Mouse (Mus musculus) frontal cortex, adult (tissue): ENCODE results near the gene Mybpc2.

Experiments used
- ATAC-seq: cut with Nextera tagmentation; 2 replicates; pipeline ENCODE4 v1.9.2; 2017; ENCODE audit warnings: mild to moderate bottlenecking, moderate library complexity, mixed read lengths; ENCODE audit not compliant: low TSS enrichment

The Mybpc2 gene

DNA sequence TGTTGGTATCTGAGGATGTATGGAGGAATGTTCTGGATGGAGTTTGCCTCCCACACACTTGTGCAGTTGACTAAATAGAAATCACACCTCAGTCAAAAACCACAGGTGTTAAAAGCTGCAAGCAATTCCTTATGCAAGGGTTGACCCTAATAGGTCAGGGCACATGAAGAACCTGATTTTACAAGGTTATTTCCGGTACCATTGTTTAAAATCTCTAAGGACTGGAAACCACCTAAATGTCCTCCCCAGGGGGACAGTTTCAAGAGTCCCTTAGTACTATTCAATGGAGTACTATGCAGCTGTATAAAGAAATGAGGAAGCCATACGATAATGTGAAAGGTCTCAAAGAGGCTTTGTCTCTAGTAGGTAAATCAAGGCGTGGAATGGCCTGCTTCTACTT lies 21.8 kb upstream of the Mybpc2 start:
- no peak for ATAC-seq

DNA sequence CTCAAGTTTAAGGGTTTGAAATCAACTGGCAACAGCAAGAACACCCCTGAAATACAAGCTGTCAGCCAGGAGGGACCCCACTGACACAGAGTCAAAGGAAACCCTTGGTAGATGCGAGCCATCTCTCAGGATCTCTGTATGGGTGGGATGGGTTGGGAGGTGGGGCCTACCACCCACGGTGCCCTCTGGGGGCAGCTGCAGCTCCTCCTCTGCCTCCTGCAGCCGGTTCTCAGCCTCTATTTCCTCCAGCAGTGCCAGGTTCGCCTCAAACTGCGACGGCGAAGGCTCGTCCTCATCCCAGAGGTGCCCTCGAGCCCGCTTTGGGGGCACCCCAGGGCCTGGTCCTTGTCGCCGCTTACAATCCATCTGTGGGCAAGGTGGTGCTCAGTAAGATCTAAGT lies 18.6 kb upstream of the Mybpc2 start:
- no peak for ATAC-seq

DNA sequence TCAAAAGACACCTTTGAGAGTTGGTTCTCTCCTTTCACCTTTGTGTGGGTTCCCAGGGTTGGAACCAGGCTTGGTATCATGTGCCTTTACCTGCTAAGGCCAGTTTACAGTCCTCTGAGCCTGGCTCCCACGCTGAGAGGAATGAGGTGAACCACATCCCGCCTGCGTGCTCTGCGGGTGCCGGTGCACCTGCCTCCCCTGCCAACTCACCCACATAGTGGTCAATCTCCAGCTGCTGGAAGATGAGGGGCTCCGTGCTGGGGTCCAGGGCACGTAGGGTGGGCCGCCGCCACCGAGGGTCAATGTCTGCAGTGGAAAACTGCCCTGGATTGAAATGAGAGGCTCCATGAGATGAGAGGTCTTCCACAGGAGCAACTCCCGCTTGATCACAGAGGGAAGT lies 18.1 kb upstream of the Mybpc2 start:
- ATAC-seq: no peak

DNA sequence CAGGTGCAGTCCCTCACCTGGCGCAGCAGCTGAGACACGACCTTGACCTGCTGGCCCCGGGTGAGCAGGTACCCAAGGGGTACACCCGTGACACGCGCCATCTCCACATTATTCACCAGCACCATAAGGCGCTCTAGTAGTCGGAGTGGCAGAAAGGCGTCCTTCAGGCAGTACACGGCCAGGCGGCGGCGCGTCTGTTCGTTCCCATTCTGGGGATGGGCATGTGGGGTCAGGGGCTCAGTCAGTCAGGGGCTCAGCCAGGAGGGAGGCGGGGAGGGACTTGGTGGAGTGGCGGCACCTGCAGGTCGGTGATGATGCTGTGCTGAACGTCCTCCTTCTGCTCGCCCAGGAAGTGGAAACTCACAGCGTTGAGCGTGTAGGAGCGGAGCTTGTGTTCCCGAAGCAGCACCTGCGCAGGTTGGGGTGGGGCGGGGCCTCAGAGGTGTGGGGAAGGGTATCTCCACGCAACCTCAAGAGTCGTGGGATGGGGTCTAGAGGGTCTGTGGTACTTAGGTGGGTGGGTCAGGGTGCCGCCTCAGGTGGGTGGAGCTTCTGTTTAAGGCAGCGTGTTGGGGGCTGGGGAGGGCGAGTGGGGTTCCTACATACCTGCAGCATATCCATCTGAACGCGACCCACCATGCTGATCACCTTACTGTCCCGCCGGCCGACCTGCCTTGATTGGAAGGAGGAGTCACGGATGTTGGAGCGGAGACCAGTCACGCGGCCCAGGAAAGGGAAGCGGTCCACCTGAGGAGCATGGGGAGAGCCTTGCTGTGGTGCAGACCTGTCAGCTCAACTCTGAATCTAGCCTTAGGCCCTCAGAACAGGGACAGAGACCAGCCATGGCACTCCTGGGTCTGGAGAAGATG lies 14.5 kb upstream of the Mybpc2 start:
- ATAC-seq: no peak

DNA sequence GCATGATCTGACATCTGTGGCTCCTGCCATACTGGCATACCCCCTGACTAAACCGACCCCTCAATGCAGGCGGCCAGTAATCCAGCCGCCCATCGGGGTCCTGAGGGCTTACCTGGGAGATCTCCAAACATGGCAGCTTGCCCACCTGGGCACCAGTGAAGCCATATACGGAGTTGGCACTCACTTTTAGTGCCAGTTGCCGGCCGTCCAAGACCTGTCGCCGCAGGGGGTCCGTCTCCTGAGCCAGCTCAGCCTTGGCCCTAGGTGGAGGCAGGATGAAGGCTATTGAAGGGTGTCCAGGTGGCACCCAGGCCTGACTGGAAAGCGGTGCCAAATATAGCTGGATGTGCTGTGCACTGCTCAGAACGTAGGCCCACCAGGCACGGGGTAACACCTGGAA lies 13.0 kb upstream of the Mybpc2 start:
- no peak for ATAC-seq

DNA sequence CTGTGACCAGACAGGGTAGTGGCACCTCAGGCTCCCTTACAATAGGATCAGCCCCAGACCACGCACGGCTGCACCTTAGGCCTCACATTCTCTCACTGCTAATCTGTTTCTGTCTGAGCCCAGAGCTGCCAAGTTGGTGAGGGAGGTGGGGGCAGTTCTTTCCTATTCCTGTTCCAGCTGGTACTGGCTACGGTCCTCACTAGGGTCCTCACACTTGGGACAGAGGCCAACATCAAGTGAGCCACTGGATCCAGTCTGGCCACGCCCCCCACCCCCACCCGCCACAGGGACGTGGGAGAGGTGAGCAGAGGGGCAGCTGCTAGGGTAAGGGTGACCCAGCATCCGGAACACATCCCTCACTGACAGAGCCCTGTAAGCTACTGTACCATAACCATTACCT lies 12.6 kb upstream of the Mybpc2 start:
- no peak for ATAC-seq

DNA sequence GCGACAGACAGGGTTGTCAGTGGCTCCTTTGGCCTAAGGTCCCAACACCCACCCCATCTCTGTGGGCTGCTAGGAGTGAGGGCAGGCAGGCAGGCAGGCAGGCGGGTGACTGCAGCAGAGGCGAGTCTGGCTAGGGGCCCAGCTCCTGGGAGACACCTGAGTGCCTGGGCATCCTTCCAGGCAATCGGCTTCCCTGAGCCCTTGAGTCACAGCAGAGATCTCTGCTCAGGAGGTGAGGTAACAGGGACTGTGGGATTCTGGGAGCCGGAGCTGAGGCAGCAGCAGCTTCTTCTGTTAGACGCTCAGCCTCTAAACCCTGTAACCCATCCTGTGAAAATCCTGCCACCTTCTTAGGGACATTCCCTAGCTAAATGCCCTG lies 12.1 kb upstream of the Mybpc2 start:
- ATAC-seq: peak; percentile 71

DNA sequence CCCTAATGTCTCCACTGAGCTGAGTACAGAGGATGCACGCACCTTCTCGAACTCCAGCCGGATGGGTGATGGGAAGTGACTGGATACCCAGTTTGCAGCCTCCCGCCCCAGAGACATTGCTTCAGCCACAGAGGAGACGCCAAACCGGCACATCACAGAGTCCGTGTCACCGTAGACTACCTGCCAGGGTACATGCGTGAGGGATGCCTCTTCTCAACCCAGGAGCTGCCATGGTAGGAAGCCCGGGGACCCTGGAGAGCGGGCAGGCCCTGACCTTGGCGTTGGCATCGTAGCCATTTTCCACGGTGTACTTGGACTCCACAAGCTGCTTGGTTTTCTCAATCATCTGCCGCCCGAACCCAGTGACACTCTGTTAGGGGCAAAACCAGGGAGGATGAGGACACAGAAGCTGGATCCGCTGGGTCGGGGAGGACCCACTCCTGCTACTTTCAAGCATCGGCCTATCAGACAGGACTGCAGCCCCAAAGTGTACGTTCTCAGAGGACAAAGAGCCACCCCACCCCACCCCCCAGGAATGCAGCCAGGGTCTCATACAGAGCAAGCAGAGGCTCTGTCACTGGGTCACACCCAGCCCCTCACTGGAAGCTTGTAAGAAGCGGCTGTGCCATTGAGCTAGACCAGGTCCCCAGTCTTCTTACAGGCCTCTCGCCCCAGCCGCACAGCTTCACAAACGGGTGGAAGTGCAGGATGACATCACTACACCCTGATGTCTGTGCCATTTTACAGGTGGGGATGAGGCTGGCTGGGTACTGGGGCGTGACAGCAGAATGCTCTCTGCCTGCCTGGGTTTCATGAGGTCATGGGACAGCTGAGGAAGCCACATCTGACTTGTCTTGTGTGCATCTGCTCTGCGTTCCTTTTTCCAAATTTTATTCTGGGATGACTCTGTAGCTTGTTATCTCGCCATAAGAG lies 11.5 kb upstream of the Mybpc2 start:
- peak; percentile 22; the same call in 1 of the 2 replicates for ATAC-seq

DNA sequence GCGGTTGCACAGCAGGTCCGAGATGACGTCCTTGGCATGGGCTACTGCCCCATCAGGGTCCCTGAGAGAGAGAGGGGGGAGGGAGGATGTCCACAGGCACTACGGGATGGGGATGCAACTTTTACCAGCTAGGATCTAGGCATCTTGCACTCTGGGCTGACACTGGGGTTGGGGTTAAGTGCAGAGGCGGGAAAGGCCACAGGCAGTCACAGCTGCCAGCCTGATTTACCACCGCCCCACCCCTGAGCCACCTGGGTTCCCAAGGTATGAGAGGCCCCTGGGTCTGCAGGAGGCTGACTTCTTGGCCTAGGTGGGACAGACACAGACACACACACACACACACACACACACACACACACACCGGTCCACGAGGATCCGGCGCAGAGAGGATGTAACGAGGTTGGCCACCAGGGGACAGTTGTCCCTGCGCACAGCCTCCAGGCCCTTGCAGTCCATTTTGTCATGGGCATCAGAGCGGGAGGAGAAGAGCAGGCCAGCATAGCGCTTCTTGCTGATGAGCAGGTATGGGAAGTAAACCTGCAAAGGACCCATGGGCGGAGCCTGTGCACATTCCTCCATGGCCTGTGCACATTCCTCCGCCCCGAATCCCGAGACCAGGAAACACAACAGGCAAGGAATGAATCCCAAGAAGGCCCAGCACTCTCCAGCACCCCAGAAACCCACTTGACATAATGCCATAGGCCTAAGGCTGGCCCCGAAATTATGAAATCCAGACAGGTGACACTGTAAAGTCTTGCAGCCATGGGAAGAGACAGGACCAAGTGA lies 10.4 kb upstream of the Mybpc2 start:
- no peak for ATAC-seq

DNA sequence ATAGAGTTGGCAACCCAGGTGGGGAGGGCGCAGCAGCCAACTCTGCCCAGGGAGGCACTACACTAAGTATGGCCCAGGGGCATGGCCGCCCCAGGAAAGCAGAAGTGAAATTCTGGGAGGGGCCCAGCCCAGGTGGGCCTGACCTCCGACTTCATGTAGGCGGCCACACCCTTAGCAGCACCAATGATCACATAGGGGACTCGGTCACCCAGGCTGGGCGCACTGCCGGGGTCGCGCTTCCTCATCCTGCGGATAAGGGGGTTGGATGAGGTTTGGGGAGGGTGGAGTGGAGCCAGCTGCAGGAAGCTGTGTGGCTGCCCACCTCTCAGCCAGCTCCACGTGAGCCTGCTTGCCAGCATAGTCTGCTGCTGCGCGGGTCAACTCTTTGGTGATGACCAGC lies 9.8 kb upstream of the Mybpc2 start:
- ATAC-seq: no peak

DNA sequence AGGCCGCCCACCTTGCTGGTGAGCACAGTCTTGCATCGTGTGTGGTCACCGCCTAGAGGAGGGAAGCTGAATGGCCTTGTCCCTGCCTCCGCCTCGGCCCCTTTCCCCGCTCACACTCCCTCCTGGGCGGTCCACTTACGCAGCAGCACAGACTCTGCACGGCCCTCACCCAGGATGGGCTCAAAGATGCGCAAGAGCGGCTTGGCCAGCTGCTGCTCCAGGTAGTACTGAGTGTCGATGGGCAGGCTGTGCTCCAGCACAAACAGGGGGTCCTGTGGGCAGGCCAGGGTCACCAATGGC lies 9.2 kb upstream of the Mybpc2 start:
- no peak for ATAC-seq

DNA sequence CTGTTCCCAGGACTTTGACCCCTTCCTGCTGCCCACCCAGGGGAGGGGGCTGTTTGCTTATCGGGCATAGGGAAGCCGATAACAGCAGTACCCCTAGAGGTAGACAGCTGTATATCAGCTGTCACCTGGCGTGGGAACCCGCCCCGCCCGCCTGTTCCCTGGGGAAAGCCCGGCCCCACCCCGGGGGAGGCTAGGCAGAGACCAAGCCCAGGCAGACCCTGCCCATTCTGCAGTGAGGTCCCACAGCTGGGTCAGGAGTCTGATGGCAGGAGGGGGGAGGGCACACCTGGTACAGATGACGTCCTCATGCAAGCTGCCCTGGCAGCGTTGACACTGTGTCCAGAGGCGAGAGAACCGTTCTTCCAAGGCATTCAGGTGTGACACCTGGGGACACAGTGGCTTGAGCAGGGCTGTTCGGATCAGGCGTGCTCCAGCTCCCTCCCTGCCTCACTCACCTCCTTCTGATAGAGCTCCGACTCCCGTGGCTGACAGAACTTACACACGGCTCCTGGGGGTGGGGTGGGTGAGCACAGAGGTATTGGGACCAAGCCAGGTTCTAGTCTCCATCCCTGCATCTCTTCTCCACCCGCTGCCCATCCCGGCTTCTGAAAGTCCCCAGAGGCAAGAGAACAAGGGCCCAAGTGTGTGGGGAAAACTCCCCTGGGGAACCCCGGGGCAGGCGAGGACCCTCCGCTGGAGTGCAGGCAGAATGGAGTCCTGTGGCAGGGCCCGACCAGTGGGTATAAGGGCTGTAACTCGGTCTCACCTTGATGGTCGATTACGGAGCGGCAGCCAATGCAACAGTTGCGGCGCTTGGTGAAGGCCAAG lies 8.7 kb upstream of the Mybpc2 start:
- no peak for ATAC-seq

DNA sequence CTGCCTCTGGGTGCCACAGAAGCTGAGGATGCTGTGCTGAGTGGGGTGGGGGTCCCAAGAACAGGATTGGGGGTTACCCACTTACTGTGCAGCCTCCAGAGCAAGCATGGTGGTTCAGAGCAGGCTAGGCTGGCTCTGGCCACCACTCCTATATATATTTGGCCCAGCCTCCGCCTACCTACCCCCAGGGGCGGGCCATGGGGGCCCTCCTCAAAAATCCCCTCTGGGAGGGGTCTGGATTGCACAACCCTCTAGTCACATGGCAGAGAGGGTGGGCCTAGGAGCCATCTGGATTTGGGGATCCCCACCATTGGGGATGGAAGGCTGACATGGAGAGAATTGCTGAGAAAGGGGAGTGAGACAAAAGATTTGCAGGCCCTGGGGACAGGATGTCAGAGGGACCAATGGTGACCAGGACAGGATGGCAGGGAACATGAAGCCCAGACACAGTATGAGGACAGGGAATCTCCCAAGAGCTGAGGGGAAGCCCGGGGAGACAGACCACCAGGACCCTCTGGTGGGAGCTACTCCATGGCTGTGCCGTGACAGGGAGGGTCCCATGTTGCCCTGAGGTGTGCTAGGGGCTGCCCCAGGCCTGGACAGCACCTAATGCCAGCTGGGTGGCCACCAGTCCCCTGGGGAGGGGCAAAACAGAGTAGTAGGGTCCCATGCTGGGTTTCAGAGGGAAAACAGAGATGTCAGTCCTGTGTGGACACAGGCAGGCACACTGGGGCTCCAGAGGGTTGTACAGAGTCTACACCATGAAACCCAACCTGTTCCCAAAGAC lies 7.7 kb upstream of the Mybpc2 start, which contains the start of gene Spib:
TSS of gene Spib (minus strand) at position 126 of the 787 bp plus-strand sequence.
- no peak for ATAC-seq

DNA sequence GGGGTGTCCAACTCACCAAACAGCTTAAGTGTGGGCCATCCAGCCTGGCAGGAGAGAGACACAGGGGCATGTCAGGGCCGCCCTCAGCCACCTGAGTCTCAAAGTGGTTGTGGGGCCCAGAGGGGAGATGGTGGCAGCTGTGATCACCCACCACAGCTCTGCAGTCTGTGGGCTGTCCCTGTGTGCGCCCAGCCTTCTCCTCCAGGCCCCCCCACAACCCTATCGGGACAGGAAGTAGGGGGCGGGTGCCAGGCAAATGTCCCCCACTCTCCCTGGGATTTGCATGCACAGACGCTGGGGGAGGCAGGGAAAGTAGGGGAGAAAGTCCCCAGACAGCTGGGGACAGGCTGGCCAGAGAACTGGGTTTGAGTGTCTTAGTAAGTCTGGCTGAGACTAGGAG lies 6.8 kb upstream of the Mybpc2 start:
- no peak for ATAC-seq

DNA sequence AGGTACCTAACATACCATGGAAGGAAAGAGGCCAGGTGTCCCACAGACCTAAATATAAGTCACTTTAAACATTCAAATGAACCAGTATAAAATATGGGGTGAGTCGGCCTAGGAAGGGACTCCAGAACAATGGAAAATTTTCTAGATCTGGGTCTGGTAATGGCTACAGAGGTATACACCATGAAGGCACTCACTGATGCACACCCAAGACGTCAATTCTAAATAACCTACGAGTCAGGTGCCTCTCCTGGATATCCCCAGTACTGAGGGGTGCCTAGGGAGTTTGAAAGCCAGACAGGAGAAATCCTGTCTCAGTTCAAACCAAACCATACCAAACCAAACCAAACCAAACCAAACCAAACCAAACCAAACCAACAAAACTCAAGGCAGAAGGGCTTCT lies 6.1 kb upstream of the Mybpc2 start:
- ATAC-seq: no peak

DNA sequence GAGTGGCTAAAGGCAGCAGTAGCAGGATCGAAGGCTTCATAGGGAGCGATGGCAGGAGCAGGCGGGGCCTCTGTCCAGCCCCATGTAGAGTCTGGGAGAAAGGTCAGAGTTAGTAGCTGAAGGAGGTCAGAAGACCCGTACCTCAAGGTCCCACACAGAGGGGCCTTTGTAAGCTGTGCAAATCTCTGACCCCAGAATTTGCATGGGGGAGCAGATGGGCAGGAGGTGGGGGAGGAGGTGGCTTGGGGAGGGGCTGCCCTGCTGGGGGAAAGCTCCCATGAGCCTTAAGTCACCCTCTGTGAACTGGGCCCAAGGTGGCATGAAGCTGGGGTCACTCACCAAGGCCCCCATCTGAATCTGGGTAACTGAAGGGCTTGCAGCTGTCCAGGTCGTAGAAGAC lies 5.1 kb upstream of the Mybpc2 start:
- no peak for ATAC-seq

DNA sequence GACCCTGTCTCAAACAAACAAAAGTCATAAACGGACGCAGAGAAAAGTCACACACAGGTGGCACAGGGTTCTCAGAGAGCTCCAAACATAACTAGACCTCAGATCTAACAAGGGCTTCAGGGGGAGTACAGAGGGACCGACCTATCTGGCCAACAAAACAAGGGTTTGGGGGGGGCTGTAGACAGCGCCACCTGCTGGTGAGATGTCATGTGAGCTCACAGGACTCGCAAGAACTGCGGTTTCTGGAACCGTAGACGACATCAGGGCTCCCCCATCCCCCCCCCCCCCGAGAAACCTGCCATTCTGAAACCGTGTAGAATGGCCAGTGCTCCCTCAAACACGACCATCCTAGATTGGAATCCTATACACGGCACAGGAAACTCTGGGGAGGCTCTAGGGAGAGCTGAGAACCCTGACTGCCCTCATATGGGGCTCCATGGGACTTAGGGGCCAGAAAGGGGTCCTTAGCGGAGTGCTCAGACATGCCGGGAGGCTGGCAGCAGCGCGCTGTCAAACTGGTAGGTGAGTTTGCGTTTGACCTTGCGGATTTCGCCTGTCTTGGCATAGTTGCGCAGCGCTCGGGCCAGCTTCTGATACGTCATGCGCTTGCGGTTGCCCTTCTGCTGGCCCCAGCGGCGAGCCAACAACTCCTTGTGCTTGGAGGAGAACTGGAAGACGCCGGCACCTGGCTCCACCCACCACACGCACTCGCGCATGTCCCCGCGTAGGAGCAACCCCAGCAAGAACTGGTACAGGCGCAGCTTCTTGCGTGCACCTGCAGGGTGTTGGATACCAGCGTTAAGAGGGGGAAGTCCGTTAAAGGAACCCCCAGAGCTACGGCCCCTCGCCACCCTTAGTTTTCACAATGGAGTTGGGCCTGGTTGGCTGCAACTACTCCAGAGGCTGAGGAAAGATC lies 3.3 kb upstream of the Mybpc2 start:
- ATAC-seq: peak; percentile 94

DNA sequence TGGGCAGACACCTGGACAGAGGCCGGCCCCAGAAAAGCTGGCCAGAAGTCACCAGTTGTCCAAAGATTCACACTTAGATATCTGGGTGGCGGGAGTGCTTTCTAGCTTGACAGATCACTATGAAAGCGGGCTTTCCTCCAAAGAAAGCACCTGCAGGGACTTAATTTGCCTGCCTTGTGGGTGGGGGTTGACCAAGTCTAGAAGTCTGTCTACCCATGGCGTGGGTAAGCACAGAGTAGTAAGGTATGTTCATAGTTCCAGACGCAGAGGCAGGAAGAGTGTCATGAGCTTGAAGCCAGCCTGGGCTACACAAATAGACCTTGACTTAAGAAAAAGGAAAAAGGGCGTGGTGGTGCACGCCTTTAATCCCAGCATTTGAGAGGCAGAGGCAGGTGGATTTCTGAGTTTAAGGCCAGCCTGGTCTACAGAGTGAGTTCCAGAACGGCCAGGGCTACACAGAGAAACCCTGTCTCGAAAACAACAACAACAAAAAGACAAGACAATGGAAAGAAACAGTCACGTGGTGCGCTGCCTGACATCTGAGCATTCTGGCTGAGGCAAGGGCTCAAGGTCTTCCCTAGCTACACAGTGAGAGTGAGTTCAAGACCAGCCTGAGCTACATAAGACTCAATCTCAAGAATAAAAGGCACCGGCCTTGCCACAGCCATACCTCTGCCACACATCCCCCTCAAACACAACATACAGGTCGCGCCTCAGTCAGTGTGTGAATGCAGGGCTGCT lies 2.1 kb upstream of the Mybpc2 start:
- ATAC-seq: no peak
